Mouse (Mus musculus) kidney, embryonic 14.5 days (tissue): ENCODE measurements around the gene Mtr. TPM values are rescaled to one million over a fixed set of nuclear protein-coding genes. Genes with fewer than 3 reads are reported as not detected.
A peak's percentile ranks its signal among the peaks of the same experiment; 100 is the strongest.

ENCODE experiments used
- ATAC-seq: fragments of 200-750 bp; cut with Nextera tagmentation; 2 replicates; pipeline ENCODE4 v1.8.0; 2017; ENCODE audit warnings: moderate number of reproducible peaks, mild to moderate bottlenecking, moderate TSS enrichment, moderate library complexity; ENCODE audit not compliant: low FRiP score, low TSS enrichment
- H3K27ac ChIP-seq: fragments of 300-500 bp; sonication (generic); 2 replicates; pipeline ENCODE4 v1.5.1; 2014; ENCODE audit warnings: low read depth, mild to moderate bottlenecking, low read length, moderate library complexity, mixed read lengths
- H3K27me3 ChIP-seq: fragments of 300-500 bp; sonication (generic); 2 replicates; pipeline ENCODE4 v1.6.1; 2014; ENCODE audit warnings: mild to moderate bottlenecking, low read length; ENCODE audit not compliant: control insufficient read depth, insufficient read depth
- H3K36me3 ChIP-seq: fragments of 300-500 bp; sonication (generic); 2 replicates; pipeline ENCODE4 v1.6.1; 2014; ENCODE audit warnings: low read length, mixed read lengths; ENCODE audit not compliant: control insufficient read depth, insufficient read depth
- H3K4me1 ChIP-seq: fragments of 300-500 bp; sonication (generic); 2 replicates; pipeline ENCODE4 v1.6.1; 2014; ENCODE audit warnings: low read length, mixed read lengths; ENCODE audit not compliant: control insufficient read depth, insufficient read depth
- H3K4me2 ChIP-seq: fragments of 300-500 bp; sonication (generic); replicated peaks from 2 replicates; pipeline ENCODE4 v1.6.1; 2014; ENCODE audit warnings: low read depth, mild to moderate bottlenecking, low read length
- H3K4me3 ChIP-seq: fragments of 300-500 bp; sonication (generic); 2 replicates; pipeline ENCODE4 v1.5.1; 2014; ENCODE audit warnings: mild to moderate bottlenecking, low read length
- H3K9ac ChIP-seq: fragments of 300-500 bp; sonication (generic); 2 replicates; pipeline ENCODE4 v1.6.1; 2014; ENCODE audit warnings: low read depth, mild to moderate bottlenecking, low read length, moderate library complexity
- H3K9me3 ChIP-seq: fragments of 300-500 bp; sonication (generic); 2 replicates; pipeline ENCODE4 v1.6.1; 2016; ENCODE audit warnings: low read length; ENCODE audit not compliant: control insufficient read depth
- WGBS: fragments of 180-500 bp; shearing (Covaris S2); extraction: QIAGEN DNeasy Blood & Tissue Kit; methylation state at CpG from one replicate; pipeline ENCODE4 v1.1.7; 2014; 5-methylcytosine and 5-hydroxymethylcytosine counted together
- polyA plus RNA-seq: library from polyadenylated mRNA; unstranded; fragments of >200 nt; fragmentation: Nextera tagmentation; extraction: Ambion mirVana; gene quantifications from 2 replicates; pipeline ENCODE4 v1.2.1, GENCODE M21; 2014

Gene Mtr
- polyA plus RNA-seq, 1 experiment from 2014 or later: 19.7 TPM

GRCm38 (mm10) chr13:12283826-12284225 is 25.9 kb upstream of the Mtr start:
- 77% methylated on average over 3 of the region's 3 CpGs for WGBS

GRCm38 (mm10) chr13:12274721-12275120 is 16.8 kb upstream of the Mtr start:
- Histone ChIP-seq H3K9me3 (no peaks in the 10 kb centered on the region), H3K27me3 (no peaks in the 10 kb centered on the region), H3K9ac (no peak overlapping the region), H3K36me3 (no peaks in the 10 kb centered on the region), H3K27ac (no peak overlapping the region), H3K4me3 (no peak overlapping the region), H3K4me2 (no peak overlapping the region), H3K4me1 (no peaks in the 10 kb centered on the region)
- 60% methylated on average over 6 of the region's 6 CpGs for WGBS
- ATAC-seq: no peak

More at GRCm38 (mm10) chr13:12283826-12284225, 25.9 kb upstream of the Mtr start:
- no peaks in the 10 kb centered on the region for H3K4me1 ChIP-seq
- no peak overlapping the region for H3K27ac ChIP-seq
- no peak overlapping the region for H3K4me2 ChIP-seq
- no peak for ATAC-seq
- no peak overlapping the region for H3K9ac ChIP-seq
- no peaks in the 10 kb centered on the region for H3K27me3 ChIP-seq
- H3K36me3 ChIP-seq: no peaks in the 10 kb centered on the region
- H3K4me3 ChIP-seq: no peak overlapping the region
- H3K9me3 ChIP-seq: no peaks in the 10 kb centered on the region

- Histone ChIP-seq H3K4me2 (no peak overlapping the region), H3K4me3 (no peak overlapping the region), H3K36me3 (no peaks in the 10 kb centered on the region), H3K27ac (no peak overlapping the region), H3K9me3 (no peaks in the 10 kb centered on the region), H3K27me3 (no peaks in the 10 kb centered on the region), H3K4me1 (no peaks in the 10 kb centered on the region), H3K9ac (no peak overlapping the region)
- 82% methylated on average over 4 of the region's 4 CpGs for WGBS
- peak; percentile 38; the same call in 1 of the 2 replicates for ATAC-seq
Measured at GRCm38 (mm10) chr13:12274220-12274619, 16.3 kb upstream of the Mtr start.

GRCm38 (mm10) chr13:12272953-12273352 is 15.0 kb upstream of the Mtr start:
- Histone ChIP-seq H3K4me1 (no peaks in the 10 kb centered on the region), H3K9ac (no peak overlapping the region), H3K9me3 (no peaks in the 10 kb centered on the region), H3K27ac (no peak overlapping the region), H3K27me3 (no peaks in the 10 kb centered on the region), H3K4me3 (no peak overlapping the region), H3K4me2 (no peak overlapping the region), H3K36me3 (no peaks in the 10 kb centered on the region)
- WGBS: 58% methylated on average over 3 of the region's 3 CpGs
- ATAC-seq: no peak

- H3K4me1 ChIP-seq: no peaks in the 10 kb centered on the region
- no peaks in the 10 kb centered on the region for H3K9me3 ChIP-seq
- H3K27me3 ChIP-seq: no peaks in the 10 kb centered on the region
- H3K4me3 ChIP-seq: no peak overlapping the region
- no peak overlapping the region for H3K9ac ChIP-seq
- H3K27ac ChIP-seq: no peak overlapping the region
- no peak overlapping the region for H3K4me2 ChIP-seq
- no peaks in the 10 kb centered on the region for H3K36me3 ChIP-seq
- no peak for ATAC-seq
- 86% methylated on average over 3 of the region's 3 CpGs for WGBS
Measured at GRCm38 (mm10) chr13:12267971-12268370, 10.1 kb upstream of the Mtr start.

GRCm38 (mm10) chr13:12267097-12267496 is 9.2 kb upstream of the Mtr start:
- no peaks in the 10 kb centered on the region for H3K36me3 ChIP-seq
- no peak overlapping the region for H3K4me2 ChIP-seq
- 32% methylated on average over 3 of the region's 3 CpGs for WGBS
- no peaks in the 10 kb centered on the region for H3K4me1 ChIP-seq
- no peaks in the 10 kb centered on the region for H3K27me3 ChIP-seq
- no peaks in the 10 kb centered on the region for H3K9me3 ChIP-seq
- no peak overlapping the region for H3K4me3 ChIP-seq
- H3K27ac ChIP-seq: no peak overlapping the region
- ATAC-seq: no peak
- no peak overlapping the region for H3K9ac ChIP-seq

GRCm38 (mm10) chr13:12263996-12264395 is 6.1 kb upstream of the Mtr start:
- no peaks in the 10 kb centered on the region for H3K27me3 ChIP-seq
- WGBS: 78% methylated on average over 6 of the region's 6 CpGs
- H3K9ac ChIP-seq: no peak overlapping the region
- H3K36me3 ChIP-seq: no peaks in the 10 kb centered on the region
- H3K27ac ChIP-seq: no peak overlapping the region
- H3K4me2 ChIP-seq: no peak overlapping the region
- ATAC-seq: no peak
- no peak overlapping the region for H3K4me3 ChIP-seq
- no peaks in the 10 kb centered on the region for H3K4me1 ChIP-seq
- no peaks in the 10 kb centered on the region for H3K9me3 ChIP-seq

GRCm38 (mm10) chr13:12261505-12261904 is 3.6 kb upstream of the Mtr start:
- ATAC-seq: no peak
- no peaks in the 10 kb centered on the region for H3K36me3 ChIP-seq
- H3K9ac ChIP-seq: no peak overlapping the region
- H3K27ac ChIP-seq: no peak overlapping the region
- no peak overlapping the region for H3K4me2 ChIP-seq
- no peaks in the 10 kb centered on the region for H3K27me3 ChIP-seq
- no peaks in the 10 kb centered on the region for H3K9me3 ChIP-seq
- H3K4me3 ChIP-seq: no peak overlapping the region
- peaks cover 5% of the 10 kb centered on the region; the same call in 1 of the 2 replicates for H3K4me1 ChIP-seq

- Histone ChIP-seq H3K9me3 (no peaks in the 10 kb centered on the region), H3K36me3 (peaks cover 10% of the 10 kb centered on the region; the same call in 1 of the 2 replicates), H3K4me1 (peaks cover 8% of the 10 kb centered on the region; the same call in 1 of the 2 replicates), H3K27me3 (no peaks in the 10 kb centered on the region), H3K27ac (peak overlapping the region; percentile 93; the same call in 1 of the 2 replicates), H3K9ac (peak overlapping the region; percentile 71; the same call in 1 of the 2 replicates), H3K4me2 (peak overlapping the region; percentile 69), H3K4me3 (peak overlapping the region; percentile 66)
- ATAC-seq: no peak
- 13% methylated on average over 10 of the region's 10 CpGs for WGBS
Measured at GRCm38 (mm10) chr13:12256871-12257390, 982 bp downstream of the Mtr start.
